Mouse (Mus musculus) liver, embryonic 14.5 days (tissue): ENCODE data around the gene Lyrm9. TPM values are rescaled to one million over a fixed set of nuclear protein-coding genes. Genes with fewer than 3 reads are reported as not detected.

Experiments
- ATAC-seq: fragments of 200-750 bp; cut with Nextera tagmentation; 2 replicates; pipeline ENCODE4 v1.8.0; 2017; ENCODE audit warnings: moderate number of reproducible peaks, mild to moderate bottlenecking, moderate library complexity; ENCODE audit not compliant: insufficient read depth
- DNase-seq, 3 experiments: peaks; one replicate each; pipeline ENCODE4 v3.0.0-alpha.2; 2012 to 2013; ENCODE audit warnings: low read depth in 3 of 3, low spot score in 3 of 3
- H3K27ac ChIP-seq: fragments of 300-500 bp; sonication (generic); 2 replicates; pipeline ENCODE4 v1.5.1; 2014; ENCODE audit warnings: moderate library complexity, mild to moderate bottlenecking, control low read depth, inconsistent platforms
- H3K27me3 ChIP-seq: fragments of 300-500 bp; sonication (generic); 2 replicates; pipeline ENCODE4 v1.6.1; 2014; ENCODE audit warnings: mild to moderate bottlenecking, low read length, moderate library complexity; ENCODE audit not compliant: control insufficient read depth, insufficient read depth
- H3K36me3 ChIP-seq: fragments of 300-500 bp; sonication (generic); replicated peaks from 2 replicates; pipeline ENCODE4 v1.6.1; 2014; ENCODE audit warnings: low read depth; ENCODE audit not compliant: control insufficient read depth, insufficient read depth
- H3K4me1 ChIP-seq, 2 experiments: fragments of 200-500 bp in 1 of 2; fragments of 300-500 bp in 1 of 2; sonication (generic) in 1 of 2; replicated peaks; 2 replicates each; pipeline ENCODE4 v1.6.1; 2012 to 2014; ENCODE audit warnings: antibody characterized with exemption in 1 of 2, inconsistent platforms in 1 of 2, low read length in 1 of 2; ENCODE audit not compliant: control insufficient read depth in 2 of 2, insufficient read depth in 2 of 2
- H3K4me2 ChIP-seq: fragments of 300-500 bp; sonication (generic); 2 replicates; pipeline ENCODE4 v1.6.1; 2014; ENCODE audit warnings: low read depth, mild to moderate bottlenecking, control low read depth, moderate library complexity
- H3K4me3 ChIP-seq, 2 experiments: fragments of 200-500 bp in 1 of 2; fragments of 300-500 bp in 1 of 2; sonication (generic) in 1 of 2; 2 replicates each; pipeline ENCODE4 v1.5.1; 2012 to 2014; ENCODE audit warnings: low read depth in 2 of 2, low read length in 2 of 2, mild to moderate bottlenecking in 2 of 2, control low read depth in 1 of 2, inconsistent platforms in 1 of 2, moderate library complexity in 1 of 2; ENCODE audit not compliant: insufficient read depth in 1 of 2
- H3K9ac ChIP-seq: fragments of 300-500 bp; sonication (generic); replicated peaks from 2 replicates; pipeline ENCODE4 v1.6.1; 2014; ENCODE audit warnings: mild to moderate bottlenecking, control low read depth, moderate library complexity
- H3K9me3 ChIP-seq: fragments of 300-500 bp; sonication (generic); 2 replicates; pipeline ENCODE4 v1.6.1; 2016; ENCODE audit warnings: low read length, mixed read lengths; ENCODE audit not compliant: control insufficient read depth
- CTCF ChIP-seq: IDR thresholded peaks from 2 replicates; pipeline ENCODE4 v1.5.1; 2016; ENCODE audit warnings: antibody characterized with exemption, low read depth, control low read depth
- EP300 ChIP-seq: IDR thresholded peaks from 2 replicates; pipeline ENCODE4 v1.6.1; 2016; ENCODE audit warnings: antibody characterized with exemption, low read depth
- WGBS: fragments of 180-500 bp; shearing (Covaris S2); extraction: QIAGEN DNeasy Blood & Tissue Kit; methylation state at CpG from one replicate; pipeline ENCODE4 v1.1.7; 2014; ENCODE audit not compliant: insufficient replicate concordance; 5-methylcytosine and 5-hydroxymethylcytosine counted together
- polyA plus RNA-seq, 2 experiments: library from polyadenylated mRNA; depleted of rRNA in 1 of 2; stranded (reverse) in 1 of 2; unstranded in 1 of 2; fragments of >200 nt; fragmentation: Nextera tagmentation in 1 of 2; extraction: Ambion mirVana in 1 of 2; gene quantifications; 2 replicates each; pipeline versions ENCODE4 v1.2.1 to v1.2.3; 2012 to 2014

The Lyrm9 gene
- polyA plus RNA-seq, 2 experiments, result 12.4 to 18.1 TPM

- H3K4me3 ChIP-seq, result no peak overlapping the region
- no peak for ATAC-seq
Measured at GRCm38 (mm10) chr11:78814461-78814941, 11.9 kb upstream of the Lyrm9 start.

GRCm38 (mm10) chr11:78815986-78816792 is 10.2 kb upstream of the Lyrm9 start:
- H3K27me3 ChIP-seq, result no peaks in the 10 kb centered on the region
- H3K4me1 ChIP-seq, result peaks cover 0 to 7% of the 10 kb centered on the region in 2 experiments; a peak in 2 of 4 replicates
- H3K4me2 ChIP-seq, result no peak overlapping the region
- no peak overlapping the region for H3K27ac ChIP-seq
- DNase-seq (no peak), ATAC-seq (no peak)
- no peak overlapping the region for H3K9ac ChIP-seq
- 58% methylated on average over 14 of the region's 14 CpGs for WGBS
- H3K4me3 ChIP-seq, result no peak overlapping the region
- H3K36me3 ChIP-seq, result no peaks in the 10 kb centered on the region
- no peak for TF ChIP-seq EP300
- TF ChIP-seq CTCF, result no peak
- H3K9me3 ChIP-seq, result no peaks in the 10 kb centered on the region

More at GRCm38 (mm10) chr11:78814461-78814941, 11.9 kb upstream of the Lyrm9 start:
- no peak for DNase-seq
- Histone ChIP-seq H3K9ac (no peak overlapping the region), H3K27ac (no peak overlapping the region), H3K36me3 (no peaks in the 10 kb centered on the region), H3K9me3 (no peaks in the 10 kb centered on the region), H3K27me3 (no peaks in the 10 kb centered on the region), H3K4me2 (no peak overlapping the region), H3K4me1 (peaks cover 0 to 6% of the 10 kb centered on the region in 2 experiments; a peak in 2 of 4 replicates)
- 60% methylated on average over 7 of the region's 7 CpGs for WGBS
- TF ChIP-seq EP300 (no peak), CTCF (no peak)

- Histone ChIP-seq H3K4me3 (no peak overlapping the region), H3K4me2 (no peak overlapping the region), H3K9me3 (no peaks in the 10 kb centered on the region), H3K27ac (no peak overlapping the region), H3K9ac (no peak overlapping the region), H3K36me3 (no peaks in the 10 kb centered on the region), H3K4me1 (peaks cover 0 to 8% of the 10 kb centered on the region in 2 experiments; a peak in 2 of 4 replicates), H3K27me3 (no peaks in the 10 kb centered on the region)
- TF ChIP-seq CTCF (no peak), EP300 (no peak)
- ATAC-seq (no peak), DNase-seq (no peak)
- 63% methylated on average over 11 of the region's 11 CpGs for WGBS
Measured at GRCm38 (mm10) chr11:78817311-78818022, 8.9 kb upstream of the Lyrm9 start.

- no peak for DNase-seq
- Histone ChIP-seq H3K4me1 (peaks cover 0 to 2% of the 10 kb centered on the region in 2 experiments; a peak in 2 of 4 replicates), H3K27me3 (no peaks in the 10 kb centered on the region), H3K36me3 (no peaks in the 10 kb centered on the region), H3K9ac (no peak overlapping the region), H3K4me3 (no peak overlapping the region), H3K27ac (no peak overlapping the region), H3K4me2 (no peak overlapping the region), H3K9me3 (no peaks in the 10 kb centered on the region)
- TF ChIP-seq CTCF (no peak), EP300 (no peak)
- WGBS, result 39% methylated on average over 12 of the region's 12 CpGs
- no peak for ATAC-seq
Measured at GRCm38 (mm10) chr11:78820337-78821000, 5.9 kb upstream of the Lyrm9 start.
